Mouse (Mus musculus) brain, embryonic 14.5 days (tissue): ENCODE measurements at regions not wholly inside any gene's neighbourhood (a gene's known extent, or its start where the extent isn't known, plus 50 kb on each side); places are given as distances from the start of the nearest gene placed in this dataset.

ENCODE experiments used
- DNase-seq: peaks from one replicate; pipeline ENCODE4 v3.0.0-alpha.2; 2011; ENCODE audit warnings: low read depth
- CTCF ChIP-seq: fragments of 200-500 bp; IDR thresholded peaks from 2 replicates; pipeline ENCODE4 v1.5.1; 2012; ENCODE audit warnings: inconsistent platforms, mild to moderate bottlenecking, moderate library complexity, borderline replicate concordance; ENCODE audit not compliant: insufficient read depth, insufficient read length; ENCODE audit errors: extremely low read depth
- POLR2A ChIP-seq: fragments of 200-500 bp; IDR thresholded peaks from 2 replicates; pipeline ENCODE4 v1.6.1; 2012; ENCODE audit warnings: mild to moderate bottlenecking, inconsistent platforms, borderline replicate concordance; ENCODE audit not compliant: poor library complexity, insufficient read depth, insufficient read length, severe bottlenecking; ENCODE audit errors: extremely low read depth

DNA sequence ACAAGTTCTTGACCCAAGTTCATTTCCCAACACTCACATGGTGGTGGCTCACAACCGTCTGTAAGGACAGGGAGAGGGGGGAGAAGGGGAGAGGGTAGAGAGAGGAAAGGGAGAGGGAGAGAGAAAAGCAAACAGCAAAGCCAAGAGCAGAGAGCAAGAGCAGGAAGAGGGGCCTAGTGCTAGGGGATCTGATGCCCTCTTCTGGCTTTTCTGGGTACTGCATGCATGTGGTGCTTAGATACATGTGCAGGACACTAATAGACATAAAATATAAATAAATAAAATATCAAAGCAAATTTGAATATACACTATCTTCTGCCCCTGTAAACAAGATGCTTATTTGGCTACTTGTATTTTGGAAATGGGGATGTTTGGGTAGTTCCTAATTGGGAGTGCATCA lies 91.2 kb downstream of the Rnf138rt1 start:
- peak; percentile 39 for DNase-seq
- TF ChIP-seq CTCF: peak; percentile 60; the same call in 1 of the 2 replicates
- TF ChIP-seq POLR2A: no peak
